Mouse (Mus musculus) CH12.LX (cell line): Measurements from ENCODE around the gene Jph3. TPM values are rescaled to one million over a fixed set of nuclear protein-coding genes. Genes with fewer than 3 reads are reported as not detected.

Experiments
- DNase-seq: peaks from one replicate; pipeline ENCODE4 v3.0.0-alpha.2; 2013; ENCODE audit errors: extremely low read depth
- H3K27ac ChIP-seq: 2 replicates; pipeline ENCODE4 v1.5.1; 2012; ENCODE audit warnings: low read depth, mild to moderate bottlenecking, control low read depth, moderate library complexity; ENCODE audit not compliant: insufficient read depth
- H3K27me3 ChIP-seq: replicated peaks from 2 replicates; pipeline ENCODE3; 2012; ENCODE audit warnings: inconsistent platforms
- H3K36me3 ChIP-seq, 2 experiments: replicated peaks in 1 of 2; 2 replicates each; pipeline versions ENCODE3 to v1.6.1; 2012; ENCODE audit warnings: inconsistent platforms in 1 of 2, low read length in 1 of 2, mild to moderate bottlenecking in 1 of 2, mixed read lengths in 1 of 2, moderate library complexity in 1 of 2; ENCODE audit not compliant: control insufficient read depth in 1 of 2, insufficient read depth in 1 of 2
- H3K4me1 ChIP-seq, 2 experiments: 2 replicates each; pipeline ENCODE4 v1.6.1; 2012; ENCODE audit warnings: inconsistent platforms in 1 of 2, moderate library complexity in 1 of 2; ENCODE audit not compliant: insufficient read depth in 2 of 2, control insufficient read depth in 1 of 2
- H3K4me2 ChIP-seq: 2 replicates; pipeline ENCODE4 v1.6.1; 2012; ENCODE audit warnings: low read depth, mild to moderate bottlenecking, control low read depth; ENCODE audit not compliant: poor library complexity, insufficient read depth, severe bottlenecking
- H3K4me3 ChIP-seq, 3 experiments: fragments of 150-350 bp in 1 of 3; sonication (generic) in 1 of 3; replicated peaks in 1 of 3; 2 replicates each; pipeline versions ENCODE3 to v1.5.1; 2011 to 2012; ENCODE audit warnings: low read depth in 2 of 3, low read length in 2 of 3, mild to moderate bottlenecking in 2 of 3, moderate library complexity in 2 of 3, control low read depth in 1 of 3, improper control_type of control experiment in 1 of 3, inconsistent platforms in 1 of 3, mixed read lengths in 1 of 3; ENCODE audit not compliant: poor library complexity in 1 of 3
- H3K79me2 ChIP-seq: replicated peaks from 2 replicates; pipeline ENCODE4 v1.6.1; 2012; ENCODE audit warnings: mild to moderate bottlenecking, moderate library complexity; ENCODE audit not compliant: control insufficient read depth, poor library complexity, insufficient read depth, severe bottlenecking; ENCODE audit errors: extremely low read depth
- H3K9ac ChIP-seq: 2 replicates; pipeline ENCODE4 v1.6.1; 2012; ENCODE audit warnings: low read depth, mild to moderate bottlenecking, control low read depth, moderate library complexity; ENCODE audit not compliant: insufficient read depth
- H3K9me3 ChIP-seq: replicated peaks from 2 replicates; pipeline ENCODE3; 2012; ENCODE audit warnings: low read length, inconsistent platforms, mixed read lengths
- BHLHE40 ChIP-seq: IDR thresholded peaks from 2 replicates; pipeline ENCODE4 v1.6.1; 2011; ENCODE audit warnings: mild to moderate bottlenecking, low read depth, low read length, improper control_type of control experiment
- CHD1 ChIP-seq: IDR thresholded peaks from 2 replicates; pipeline ENCODE4 v1.6.1; 2012; ENCODE audit warnings: low read depth, low read length, improper control_type of control experiment, inconsistent platforms
- CHD2 ChIP-seq: IDR thresholded peaks from 2 replicates; pipeline ENCODE4 v1.6.1; 2011; ENCODE audit warnings: low read length, improper control_type of control experiment
- E2F4 ChIP-seq: IDR thresholded peaks from 2 replicates; pipeline ENCODE4 v1.6.1; 2011; ENCODE audit warnings: low read depth, low read length, improper control_type of control experiment; ENCODE audit not compliant: insufficient replicate concordance
- EP300 ChIP-seq: IDR thresholded peaks from 2 replicates; pipeline ENCODE4 v1.6.1; 2011; ENCODE audit warnings: low read length, improper control_type of control experiment
- ETS1 ChIP-seq: conservative IDR thresholded peaks from 2 replicates; pipeline ENCODE4 v1.6.1; 2012; ENCODE audit warnings: low read depth, mild to moderate bottlenecking, inconsistent platforms, low read length, improper control_type of control experiment, moderate library complexity
- GABPA ChIP-seq: IDR thresholded peaks from 2 replicates; pipeline ENCODE4 v1.6.1; 2012; ENCODE audit warnings: low read depth, low read length, improper control_type of control experiment, inconsistent platforms; ENCODE audit not compliant: insufficient replicate concordance
- HCFC1 ChIP-seq: IDR thresholded peaks from 2 replicates; pipeline ENCODE4 v1.6.1; 2012; ENCODE audit warnings: low read depth, mild to moderate bottlenecking, inconsistent platforms, low read length, improper control_type of control experiment
- KAT2A ChIP-seq: IDR thresholded peaks from 2 replicates; pipeline ENCODE4 v1.6.1; 2012; ENCODE audit warnings: low read length, improper control_type of control experiment, inconsistent platforms; ENCODE audit not compliant: insufficient replicate concordance
- MAFK ChIP-seq: IDR thresholded peaks from 2 replicates; pipeline ENCODE4 v1.6.1; 2011; ENCODE audit warnings: low read length, improper control_type of control experiment; ENCODE audit not compliant: insufficient replicate concordance
- MEF2A ChIP-seq: IDR thresholded peaks from 2 replicates; pipeline ENCODE4 v1.6.1; 2014; ENCODE audit warnings: low read depth, mild to moderate bottlenecking, inconsistent platforms, low read length, improper control_type of control experiment, borderline replicate concordance
- MXI1 ChIP-seq: IDR thresholded peaks from 2 replicates; pipeline ENCODE4 v1.6.1; 2011; ENCODE audit warnings: mild to moderate bottlenecking, low read depth, low read length, improper control_type of control experiment
- MYC ChIP-seq: IDR thresholded peaks from 2 replicates; pipeline ENCODE4 v1.6.1; 2011; ENCODE audit warnings: low read depth, mild to moderate bottlenecking, improper control_type of control experiment, low read length
- NELFE ChIP-seq: IDR thresholded peaks from 2 replicates; pipeline ENCODE4 v1.6.1; 2011; ENCODE audit warnings: low read depth, low read length, improper control_type of control experiment
- PAX5 ChIP-seq: IDR thresholded peaks from 2 replicates; pipeline ENCODE4 v1.6.1; 2012; ENCODE audit warnings: low read length, inconsistent platforms, mixed read lengths
- POLR2A ChIP-seq: IDR thresholded peaks from 2 replicates; pipeline ENCODE4 v1.6.1; 2011; ENCODE audit warnings: low read depth, mild to moderate bottlenecking, improper control_type of control experiment, low read length
- POLR2AphosphoS2 ChIP-seq: IDR thresholded peaks from 2 replicates; pipeline ENCODE4 v1.6.1; 2011; ENCODE audit warnings: low read depth, low read length, improper control_type of control experiment
- RAD21 ChIP-seq: IDR thresholded peaks from 2 replicates; pipeline ENCODE4 v1.6.1; 2011; ENCODE audit warnings: low read depth, mild to moderate bottlenecking, low read length, improper control_type of control experiment, moderate library complexity
- RCOR1 ChIP-seq: conservative IDR thresholded peaks from 2 replicates; pipeline ENCODE4 v1.6.1; 2012; ENCODE audit warnings: low read depth, mild to moderate bottlenecking, inconsistent platforms, low read length, improper control_type of control experiment
- SIN3A ChIP-seq: IDR thresholded peaks from 2 replicates; pipeline ENCODE4 v1.6.1; 2012; ENCODE audit warnings: low read length, improper control_type of control experiment, inconsistent platforms
- SMC3 ChIP-seq: IDR thresholded peaks from 2 replicates; pipeline ENCODE4 v1.6.1; 2011; ENCODE audit warnings: low read depth, low read length, improper control_type of control experiment
- TCF12 ChIP-seq: IDR thresholded peaks from 2 replicates; pipeline ENCODE4 v1.6.1; 2014; ENCODE audit warnings: low read depth, mild to moderate bottlenecking, inconsistent platforms, low read length, improper control_type of control experiment
- UBTF ChIP-seq: IDR thresholded peaks from 2 replicates; pipeline ENCODE4 v1.6.1; 2012; ENCODE audit warnings: low read depth, mild to moderate bottlenecking, inconsistent platforms, low read length, improper control_type of control experiment, moderate library complexity
- USF1 ChIP-seq: IDR thresholded peaks from 2 replicates; pipeline ENCODE4 v1.6.1; 2014; ENCODE audit warnings: low read depth, mild to moderate bottlenecking, inconsistent platforms, low read length, improper control_type of control experiment
- ZC3H11A ChIP-seq: IDR thresholded peaks from 2 replicates; pipeline ENCODE4 v1.6.1; 2012; ENCODE audit warnings: low read depth, mild to moderate bottlenecking, inconsistent platforms, low read length, improper control_type of control experiment
- ZKSCAN1 ChIP-seq: IDR thresholded peaks from 2 replicates; pipeline ENCODE4 v1.6.1; 2012; ENCODE audit warnings: low read depth, inconsistent platforms, low read length, improper control_type of control experiment, borderline replicate concordance
- ZMIZ1 ChIP-seq: IDR thresholded peaks from 2 replicates; pipeline ENCODE4 v1.6.1; 2012; ENCODE audit warnings: low read depth, mild to moderate bottlenecking, inconsistent platforms, low read length, improper control_type of control experiment
- ZNF384 ChIP-seq: IDR thresholded peaks from 2 replicates; pipeline ENCODE4 v1.6.1; 2012; ENCODE audit warnings: low read depth, low read length, improper control_type of control experiment, inconsistent platforms
- dilution Hi-C: fragments of 300-500 bp; cut with MboI; formaldehyde crosslinking; loops from 2 replicates; pipeline ENCODE4 v1.14.3; 2020; ENCODE audit warnings: low sequenced_read_pairs; ENCODE audit not compliant: extremely low pct_unique_long_range_greater_than_20kb, extremely low pct_ligation_motif_present
- in situ Hi-C: fragments of 300-500 bp; cut with MboI; formaldehyde crosslinking; loops from 3 replicates; pipeline ENCODE4 v1.14.3; 2019; ENCODE audit warnings: low sequenced_read_pairs, low pct_ligation_motif_present, low pct_unique_long_range_greater_than_20kb, mixed read lengths
- polyA plus RNA-seq: library from polyadenylated mRNA; unstranded; fragments of >175 nt; gene quantifications from 2 replicates; pipeline ENCODE4 v1.2.1, GENCODE M21; 2012; ENCODE audit warnings: low read depth; ENCODE audit not compliant: insufficient read length
- total RNA-seq, 2 experiments: library from RNA; depleted of rRNA; stranded (reverse); fragments of 300-350 nt in 1 of 2; fragments of >200 nt in 1 of 2; gene quantifications; 2 replicates each; pipeline ENCODE4 v1.2.3; 2012 to 2014

Jph3 gene
- total and polyA plus RNA-seq, 3 experiments: 0.21 TPM; not detected in 1

DNA sequence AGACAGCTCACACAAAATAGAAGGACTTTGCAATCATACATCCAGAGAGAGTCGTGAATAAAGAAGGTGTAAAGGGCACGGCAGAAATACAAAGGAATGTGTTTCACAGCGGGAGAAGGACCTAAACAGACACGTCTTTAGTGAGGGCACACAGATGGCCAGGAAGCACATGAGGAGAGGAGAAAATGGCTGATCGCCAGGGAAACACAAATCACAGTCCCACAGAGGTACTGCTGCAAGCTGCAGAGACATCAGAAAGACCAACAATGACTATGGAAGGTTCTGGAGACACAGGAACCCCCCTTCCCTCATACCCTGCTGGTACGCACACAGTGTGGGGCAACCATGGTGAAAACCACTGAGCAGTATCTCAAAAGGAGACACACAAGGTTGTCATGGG, 8.4 kb upstream of the Jph3 start:
- peaks cover 91% of the 10 kb centered on the region for H3K27me3 ChIP-seq
- peaks cover 4% of the 10 kb centered on the region in 2 experiments; a peak in 3 of 4 replicates for H3K4me1 ChIP-seq
- H3K4me3 ChIP-seq: no peak overlapping the region
- peaks cover 3% of the 10 kb centered on the region for H3K9me3 ChIP-seq
- H3K79me2 ChIP-seq: no peaks in the 10 kb centered on the region
- no peak for DNase-seq
- no peak for TF ChIP-seq NELFE
- TF ChIP-seq ZMIZ1: no peak
- no peak for TF ChIP-seq ZNF384
- no peak for TF ChIP-seq EP300
- TF ChIP-seq BHLHE40: no peak
- no peak for TF ChIP-seq MAFK
- no peak for TF ChIP-seq CHD2
- no peak for TF ChIP-seq UBTF
- no peak for TF ChIP-seq ZKSCAN1
- no peak for TF ChIP-seq ETS1
- no peak for TF ChIP-seq USF1
- no peak for TF ChIP-seq POLR2AphosphoS2
- no peak overlapping the region for H3K9ac ChIP-seq
- no peak overlapping the region for H3K4me2 ChIP-seq
- in situ Hi-C loops: no loop called here
- H3K36me3 ChIP-seq: no peaks in the 10 kb centered on the region
- no peak overlapping the region for H3K27ac ChIP-seq
- dilution Hi-C loops: no loop called here

DNA sequence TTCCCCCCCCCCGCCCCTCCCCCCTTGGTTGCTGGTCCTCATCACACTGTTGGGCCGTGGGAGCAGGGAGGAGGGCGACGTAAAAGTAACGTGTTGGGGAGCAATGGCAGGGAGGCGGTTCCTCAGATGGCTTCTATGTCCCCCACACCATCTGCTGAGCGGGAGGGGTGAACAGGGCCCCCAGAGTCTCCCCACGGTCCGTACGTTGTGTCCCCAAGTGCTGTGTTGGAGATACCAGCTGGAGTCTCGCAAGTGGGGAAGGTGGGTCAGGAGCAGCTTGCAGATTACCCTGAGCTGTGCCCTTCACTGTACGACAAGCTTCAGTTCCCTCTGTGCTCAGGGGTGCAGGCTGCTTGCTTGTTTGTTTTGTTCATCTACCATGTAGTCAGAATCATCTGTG, 5.6 kb upstream of the Jph3 start:
- dilution Hi-C loops: no loop called here

DNA sequence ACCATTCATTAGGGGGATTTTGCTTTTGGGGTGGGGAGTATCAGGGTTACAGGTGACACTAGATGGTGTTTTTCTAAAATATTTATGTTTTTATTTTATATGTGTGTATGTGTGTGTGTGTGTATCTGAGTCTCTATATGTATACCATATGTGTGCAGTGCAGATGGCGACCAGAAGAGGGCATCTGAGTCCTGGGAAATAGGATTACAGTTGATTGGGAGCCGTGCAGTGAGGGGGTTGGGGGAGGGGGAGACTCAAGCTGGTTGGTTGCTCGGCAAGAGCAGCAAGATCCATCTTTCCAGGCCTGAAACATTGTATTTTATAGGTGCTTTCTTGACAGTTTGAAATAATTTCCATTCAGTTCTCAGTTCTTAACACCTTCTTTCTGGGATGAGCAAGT, 2.3 kb upstream of the Jph3 start:
- in situ Hi-C loops: no loop called here
- dilution Hi-C loops: no loop called here
- no peak overlapping the region for H3K4me2 ChIP-seq
- TF ChIP-seq CHD1: no peak
- TF ChIP-seq MYC: no peak
- TF ChIP-seq EP300: no peak
- no peak for TF ChIP-seq SMC3
- TF ChIP-seq RCOR1: no peak
- TF ChIP-seq E2F4: no peak
- no peak for TF ChIP-seq NELFE
- TF ChIP-seq GABPA: no peak
- no peak for TF ChIP-seq MEF2A
- no peak for TF ChIP-seq ZNF384
- no peak for TF ChIP-seq ZC3H11A
- TF ChIP-seq PAX5: no peak
- no peak for TF ChIP-seq CHD2
- no peak for TF ChIP-seq MXI1
- TF ChIP-seq KAT2A: no peak
- TF ChIP-seq TCF12: no peak

More for the DNA sequence above, 5.6 kb upstream of the Jph3 start:
- Histone ChIP-seq H3K4me3 (no peak overlapping the region), H3K4me2 (no peak overlapping the region), H3K9ac (no peak overlapping the region), H3K9me3 (peaks cover 10% of the 10 kb centered on the region), H3K4me1 (peaks cover 0 to 2% of the 10 kb centered on the region in 2 experiments; a peak in 1 of 4 replicates), H3K36me3 (no peaks in the 10 kb centered on the region), H3K27me3 (peaks cover 84% of the 10 kb centered on the region), H3K27ac (no peak overlapping the region), H3K79me2 (no peaks in the 10 kb centered on the region)
- DNase-seq: no peak
- no peak for TF ChIP-seq POLR2A
- TF ChIP-seq CHD1: no peak
- no peak for TF ChIP-seq SIN3A
- TF ChIP-seq RAD21: no peak
- no peak for TF ChIP-seq HCFC1
- TF ChIP-seq GABPA: no peak
- no peak for TF ChIP-seq UBTF
- in situ Hi-C loops: no loop called here

More for the DNA sequence above, 2.3 kb upstream of the Jph3 start:
- Histone ChIP-seq H3K36me3 (no peaks in the 10 kb centered on the region), H3K27me3 (peaks cover 68% of the 10 kb centered on the region), H3K4me1 (peaks cover 0 to 2% of the 10 kb centered on the region in 2 experiments; a peak in 1 of 4 replicates), H3K4me3 (no peak overlapping the region), H3K9me3 (peaks cover 23% of the 10 kb centered on the region), H3K9ac (no peak overlapping the region), H3K27ac (no peak overlapping the region), H3K79me2 (no peaks in the 10 kb centered on the region)
- no peak for DNase-seq
